13 mouse cellular contexts compared by ENCODE assay signal in genomic region chr11:106397656-106398055, GRCm38 (mm10). TPM values are rescaled to one million over a fixed set of nuclear protein-coding genes. Genes with fewer than 3 reads are reported as not detected.
DNase-seq lines count a peak whose midpoint lies in the region; ATAC-seq and TF ChIP-seq lines count a peak whose summit lies in the region.
"Had no signal": no experiment of that assay in that cellular context is flagged by ENCODE, and none has a peak within 500 bp of the region (broad histone marks: within the 10 kb centered on the region; RNA-seq: fewer than 3 reads in every experiment).

No protein-coding gene starts in this region.

- H3K4me1 ChIP-seq in heart, adult 2 months (ENCODE audit: control insufficient read depth, insufficient read depth, low read length), result no peaks in the 10 kb centered on the region
- H3K4me1 ChIP-seq in midbrain, embryonic 14.5 days (ENCODE audit: control insufficient read depth, insufficient read depth, low read length), result no peaks in the 10 kb centered on the region
- no peaks in the 10 kb centered on the region for H3K4me1 ChIP-seq in midbrain, embryonic 16.5 days (ENCODE audit: control insufficient read depth, insufficient read depth, low read length)
- no peaks in the 10 kb centered on the region for H3K4me1 ChIP-seq in forebrain, embryonic 11.5 days (replicated peaks; ENCODE audit: control insufficient read depth, insufficient read depth, low read length)
- H3K4me1 ChIP-seq: embryonic facial prominence, embryonic 13.5 days had no signal

- no peak overlapping the region for H3K9ac ChIP-seq in heart, adult 2 months (ENCODE audit: low read depth, low read length)
- H3K9ac ChIP-seq in midbrain, embryonic 14.5 days (replicated peaks; ENCODE audit: low read length), result no peak overlapping the region
- H3K9ac ChIP-seq in midbrain, embryonic 16.5 days (ENCODE audit: low read depth, low read length), result no peak overlapping the region
- no peak overlapping the region for H3K9ac ChIP-seq in forebrain, embryonic 11.5 days (ENCODE audit: low read length)
- H3K9ac ChIP-seq: embryonic facial prominence, embryonic 13.5 days; liver, embryonic 13.5 days had no signal

- WGBS in heart, adult 2 months, result 89% methylated on average over 3 of the region's 3 CpGs
- 87% methylated on average over 3 of the region's 3 CpGs for whole genome bisulfite sequencing in midbrain, embryonic 14.5 days
- WGBS in midbrain, embryonic 16.5 days, result 79% methylated on average over 3 of the region's 3 CpGs
- 78% methylated on average over 3 of the region's 3 CpGs for WGBS in forebrain, embryonic 11.5 days

- no peak overlapping the region for H3K4me3 ChIP-seq in heart, adult 2 months
- no peak overlapping the region for H3K4me3 ChIP-seq in midbrain, embryonic 14.5 days (replicated peaks; ENCODE audit: low read depth, low read length)
- no peak overlapping the region for H3K4me3 ChIP-seq in midbrain, embryonic 16.5 days (ENCODE audit: low read depth, low read length)
- H3K4me3 ChIP-seq in forebrain, embryonic 11.5 days (ENCODE audit: low read depth, low read length), result no peak overlapping the region
- H3K4me3 ChIP-seq: embryonic facial prominence, embryonic 13.5 days; liver, embryonic 13.5 days had no signal

- H3K27ac ChIP-seq in heart, adult 2 months, result no peak overlapping the region
- no peak overlapping the region for H3K27ac ChIP-seq in midbrain, embryonic 14.5 days (replicated peaks; ENCODE audit: low read depth, low read length)
- H3K27ac ChIP-seq in midbrain, embryonic 16.5 days (ENCODE audit: low read length), result no peak overlapping the region
- H3K27ac ChIP-seq in forebrain, embryonic 11.5 days (ENCODE audit: low read depth, low read length), result no peak overlapping the region
- H3K27ac ChIP-seq: embryonic facial prominence, embryonic 13.5 days; liver, embryonic 13.5 days had no signal

- no peak for DNase-seq in heart, adult 2 months
- DNase-seq in heart, adult 18-20 months, result no peak
- peak; percentile 32 for DNase-seq in midbrain, embryonic 14.5 days
- peak; percentile 57 for DNase-seq in brain, adult 2 months (ENCODE audit: low read depth, low spot score)
- peak; percentile 51 for DNase-seq in retina, postnatal 1 day
- no peak for DNase-seq in forebrain, embryonic 11.5 days (ENCODE audit: low spot score)
- DNase-seq in yolk sac, embryonic 10.5 days (ENCODE audit: low spot score), result no peak
- DNase-seq: gastrocnemius, postnatal 14 days; kidney, adult 8-10 months; liver, embryonic 13.5 days had no signal

- intact Hi-C loops in heart, adult 2 months (cut with DNase I), result no loop called here

- H3K9me3 ChIP-seq in midbrain, embryonic 14.5 days (ENCODE audit: control insufficient read depth, low read length), result no peaks in the 10 kb centered on the region
- H3K9me3 ChIP-seq in midbrain, embryonic 16.5 days (replicated peaks; ENCODE audit: control insufficient read depth, low read length, poor library complexity, severe bottlenecking), result no peaks in the 10 kb centered on the region
- no peaks in the 10 kb centered on the region for H3K9me3 ChIP-seq in forebrain, embryonic 11.5 days (ENCODE audit: control insufficient read depth, low read length)
- H3K9me3 ChIP-seq: embryonic facial prominence, embryonic 13.5 days; liver, embryonic 13.5 days had no signal

- H3K27me3 ChIP-seq in heart, adult 2 months (ENCODE audit: control insufficient read depth, insufficient read depth, low read length), result no peaks in the 10 kb centered on the region
- H3K27me3 ChIP-seq in midbrain, embryonic 14.5 days (ENCODE audit: control insufficient read depth, insufficient read depth, low read length), result no peaks in the 10 kb centered on the region
- no peaks in the 10 kb centered on the region for H3K27me3 ChIP-seq in midbrain, embryonic 16.5 days (ENCODE audit: control insufficient read depth, insufficient read depth, low read depth, low read length)
- H3K27me3 ChIP-seq in forebrain, embryonic 11.5 days (ENCODE audit: control insufficient read depth, insufficient read depth, low read length), result no peaks in the 10 kb centered on the region
- H3K27me3 ChIP-seq: embryonic facial prominence, embryonic 13.5 days; liver, embryonic 13.5 days; Patski had no signal

- no peak overlapping the region for H3K4me2 ChIP-seq in midbrain, embryonic 14.5 days (ENCODE audit: low read length)
- H3K4me2 ChIP-seq in midbrain, embryonic 16.5 days (ENCODE audit: low read length), result no peak overlapping the region
- no peak overlapping the region for H3K4me2 ChIP-seq in forebrain, embryonic 11.5 days (ENCODE audit: low read depth, low read length, severe bottlenecking)
- H3K4me2 ChIP-seq: embryonic facial prominence, embryonic 13.5 days; liver, embryonic 13.5 days had no signal

- TF ChIP-seq POLR2A in heart, adult 2 months (IDR thresholded peaks at IDR 0.05; ENCODE audit: insufficient read depth, low read depth, low read length), result no peak

- H3K36me3 ChIP-seq in heart, adult 2 months (ENCODE audit: control insufficient read depth, insufficient read depth, low read length), result no peaks in the 10 kb centered on the region
- peaks cover 40% of the 10 kb centered on the region for H3K36me3 ChIP-seq in midbrain, embryonic 14.5 days (ENCODE audit: control insufficient read depth, insufficient read depth, low read length)
- H3K36me3 ChIP-seq in midbrain, embryonic 16.5 days (ENCODE audit: control insufficient read depth, insufficient read depth, low read length), result peaks cover 14% of the 10 kb centered on the region
- no peaks in the 10 kb centered on the region for H3K36me3 ChIP-seq in forebrain, embryonic 11.5 days (ENCODE audit: control insufficient read depth, insufficient read depth, low read length)

- ATAC-seq in midbrain, embryonic 14.5 days (ENCODE audit: low FRiP score, low TSS enrichment), result no peak
- ATAC-seq in midbrain, embryonic 16.5 days, result no peak
- no peak for ATAC-seq in forebrain, embryonic 11.5 days (replicated peaks; ENCODE audit: low FRiP score)
- ATAC-seq: Patski had no signal

- H3K79me2 ChIP-seq in heart, adult 2 months (replicated peaks; ENCODE audit: control insufficient read depth, insufficient read depth, low read length), result no peaks in the 10 kb centered on the region

- peak; percentile 58 for TF ChIP-seq CTCF in heart, adult 2 months (IDR thresholded peaks at IDR 0.05)

- TF ChIP-seq EP300 in heart, adult 2 months (IDR thresholded peaks at IDR 0.05; ENCODE audit: insufficient read depth, low read depth, low read length), result no peak

RNA-seq across cellular contexts. Expression of gene Icam2, which starts 9.8 kb away (rescaled TPM):
- 10 to 100 TPM; 22.0 to 22.4 TPM for total RNA-seq in heart, adult 2 months (2021)
- polyA plus RNA-seq in heart, adult 2 months (2012; rRNA removed), result 46.8 and 60.4 TPM in 2 replicates
- 10 to 100 TPM; 19.2 to 24.5 TPM for total RNA-seq in heart, adult 18-20 months (2021)
- 8.1 and 12.4 TPM in 2 replicates for polyA plus RNA-seq in midbrain, embryonic 14.5 days (2014; fragmentation: Nextera tagmentation; extraction: Ambion mirVana)
- polyA plus RNA-seq in midbrain, embryonic 16.5 days (2015; fragmentation: Nextera tagmentation; extraction: Ambion mirVana), result 10.4 and 12.3 TPM in 2 replicates
- polyA plus RNA-seq in forebrain, embryonic 11.5 days (2014; fragmentation: Nextera tagmentation; extraction: Ambion mirVana), result 13.3 and 14.1 TPM in 2 replicates
- polyA plus RNA-seq: Patski had no signal

RNA-seq across cellular contexts. Expression of gene Prr29, which starts 32.4 kb away (rescaled TPM):
- total RNA-seq in heart, adult 2 months (2021), result under 1 TPM; 0.37 to 0.48 TPM
- 7.9 and 10.4 TPM in 2 replicates for polyA plus RNA-seq in heart, adult 2 months (2012; rRNA removed)
- 1 to 10 TPM in 1 of 2 experiments, under 1 TPM in 1; 0.57 to 1.3 TPM for total RNA-seq in heart, adult 18-20 months (2021)
- not detected in 2 replicates for polyA plus RNA-seq in midbrain, embryonic 14.5 days (2014; fragmentation: Nextera tagmentation; extraction: Ambion mirVana)
- not detected in 2 replicates for polyA plus RNA-seq in midbrain, embryonic 16.5 days (2015; fragmentation: Nextera tagmentation; extraction: Ambion mirVana)
- polyA plus RNA-seq in forebrain, embryonic 11.5 days (2014; fragmentation: Nextera tagmentation; extraction: Ambion mirVana), result not detected in 2 replicates
- polyA plus RNA-seq: embryonic facial prominence, embryonic 13.5 days; liver, embryonic 13.5 days; Patski had no signal

RNA-seq across cellular contexts. Expression of gene Scn4a, which starts 44.6 kb away (rescaled TPM):
- 10 to 100 TPM; 22.1 to 22.8 TPM for total RNA-seq in heart, adult 2 months (2021)
- polyA plus RNA-seq in heart, adult 2 months (2012; rRNA removed), result 11.9 and 20.7 TPM in 2 replicates
- 10 to 100 TPM; 22.6 to 23.8 TPM for total RNA-seq in heart, adult 18-20 months (2021)
- not detected in 2 replicates for polyA plus RNA-seq in midbrain, embryonic 14.5 days (2014; fragmentation: Nextera tagmentation; extraction: Ambion mirVana)
- polyA plus RNA-seq in midbrain, embryonic 16.5 days (2015; fragmentation: Nextera tagmentation; extraction: Ambion mirVana), result not detected in 2 replicates
- polyA plus RNA-seq in forebrain, embryonic 11.5 days (2014; fragmentation: Nextera tagmentation; extraction: Ambion mirVana), result 0.11 TPM in 1 of 2 replicates, not detected in the other

Comparison
In these comparisons a context has a peak if more than half of its experiments do, and no peak if none do; other contexts are left out.
1. DNase-seq: peak in midbrain, embryonic 14.5 days (single experiment), brain, adult 2 months (single experiment) and retina, postnatal 1 day (single experiment); none in heart, adult 2 months (0 of 2), heart, adult 18-20 months (0 of 2), forebrain, embryonic 11.5 days (single experiment) and yolk sac, embryonic 10.5 days (single experiment).
2. RNA of gene Scn4a, which starts 44.6 kb away (polyA plus RNA-seq): 11.9 to 20.7 TPM in heart, adult 2 months; not detected in midbrain, embryonic 14.5 days, not detected in midbrain, embryonic 16.5 days and 0.11 TPM in forebrain, embryonic 11.5 days; every median in the first group is over 10 times any median in the second.